In genomic region chr7:89431185-89431584, GRCm38 (mm10) we compare ENCODE assay signal across 25 mouse cellular contexts.
"Had no signal": no experiment of that assay in that cellular context is flagged by ENCODE, and none has a peak within 500 bp of the region (broad histone marks: within the 10 kb centered on the region; RNA-seq: fewer than 3 reads in every experiment).

No protein-coding gene starts in this region.

- H3K27me3 ChIP-seq: heart, embryonic 13.5 days; heart, embryonic 15.5 days; hindbrain, embryonic 13.5 days; hindbrain, embryonic 15.5 days; kidney, embryonic 15.5 days; limb, embryonic 13.5 days; limb, embryonic 15.5 days; liver, embryonic 13.5 days had no signal

- DNase-seq: gastrocnemius, postnatal 14 days; gastrocnemius, postnatal 36 days; heart, adult 11 months; heart, adult 2 months; heart, postnatal 14 days; heart, postnatal 36 days; kidney, adult 11 months; kidney, adult 9 months; kidney, postnatal 14 days; kidney, postnatal 36 days; layer of hippocampus, adult 9-11 months; layer of hippocampus, postnatal 36 days; left cerebral cortex, postnatal 4 days; liver, embryonic 13.5 days had no signal

- H3K4me2 ChIP-seq: heart, embryonic 11.5 days; heart, embryonic 13.5 days; heart, embryonic 15.5 days; hindbrain, embryonic 13.5 days; hindbrain, embryonic 15.5 days; kidney, embryonic 15.5 days; limb, embryonic 13.5 days; limb, embryonic 15.5 days; liver, embryonic 13.5 days had no signal

- H3K4me1 ChIP-seq: hindbrain, embryonic 13.5 days; hindbrain, embryonic 15.5 days had no signal

- ATAC-seq: hindbrain, postnatal 0 days; intestine, embryonic 16.5 days had no signal

- H3K9me3 ChIP-seq: heart, embryonic 13.5 days; heart, embryonic 15.5 days; hindbrain, embryonic 13.5 days; hindbrain, embryonic 15.5 days; kidney, embryonic 15.5 days; limb, embryonic 13.5 days; limb, embryonic 15.5 days; liver, embryonic 13.5 days had no signal

- H3K9ac ChIP-seq: heart, embryonic 13.5 days; heart, embryonic 15.5 days; hindbrain, embryonic 13.5 days; hindbrain, embryonic 15.5 days; kidney, embryonic 15.5 days; limb, embryonic 13.5 days; limb, embryonic 15.5 days; liver, embryonic 13.5 days had no signal

- H3K36me3 ChIP-seq: heart, embryonic 13.5 days; heart, embryonic 15.5 days; hindbrain, embryonic 13.5 days; hindbrain, embryonic 15.5 days; kidney, embryonic 15.5 days; limb, embryonic 13.5 days; limb, embryonic 15.5 days; liver, embryonic 13.5 days had no signal

- H3K27ac ChIP-seq: heart, adult 2 months; heart, embryonic 13.5 days; heart, embryonic 15.5 days; hindbrain, embryonic 13.5 days; hindbrain, embryonic 15.5 days; hindbrain, postnatal 0 days; kidney, embryonic 15.5 days; kidney, postnatal 0 days; limb, embryonic 13.5 days; limb, embryonic 15.5 days; liver, embryonic 13.5 days had no signal

- H3K4me3 ChIP-seq: heart, adult 2 months; heart, embryonic 13.5 days; heart, embryonic 15.5 days; hindbrain, embryonic 13.5 days; hindbrain, embryonic 15.5 days; kidney, embryonic 15.5 days; limb, embryonic 13.5 days; limb, embryonic 15.5 days; liver, embryonic 13.5 days had no signal
